Mouse (Mus musculus) adrenal gland, postnatal 4 days (tissue): ENCODE measurements around the gene Ccdc117. TPM values are rescaled to one million over a fixed set of nuclear protein-coding genes. Genes with fewer than 3 reads are reported as not detected.

Source experiments
- DNase-seq, 2 experiments: peaks; one replicate each; pipeline ENCODE4 v3.0.0; 2021 to 2022; ENCODE audit warnings: low spot score in 2 of 2, mixed read lengths in 2 of 2
- total RNA-seq, 2 experiments: library from RNA; stranded (reverse); gene quantifications; 2 replicates each; pipeline ENCODE4 v1.2.3; 2021

The Ccdc117 gene
- total RNA-seq, 2 experiments from 2014 or later: 24.2 to 25.0 TPM

DNA sequence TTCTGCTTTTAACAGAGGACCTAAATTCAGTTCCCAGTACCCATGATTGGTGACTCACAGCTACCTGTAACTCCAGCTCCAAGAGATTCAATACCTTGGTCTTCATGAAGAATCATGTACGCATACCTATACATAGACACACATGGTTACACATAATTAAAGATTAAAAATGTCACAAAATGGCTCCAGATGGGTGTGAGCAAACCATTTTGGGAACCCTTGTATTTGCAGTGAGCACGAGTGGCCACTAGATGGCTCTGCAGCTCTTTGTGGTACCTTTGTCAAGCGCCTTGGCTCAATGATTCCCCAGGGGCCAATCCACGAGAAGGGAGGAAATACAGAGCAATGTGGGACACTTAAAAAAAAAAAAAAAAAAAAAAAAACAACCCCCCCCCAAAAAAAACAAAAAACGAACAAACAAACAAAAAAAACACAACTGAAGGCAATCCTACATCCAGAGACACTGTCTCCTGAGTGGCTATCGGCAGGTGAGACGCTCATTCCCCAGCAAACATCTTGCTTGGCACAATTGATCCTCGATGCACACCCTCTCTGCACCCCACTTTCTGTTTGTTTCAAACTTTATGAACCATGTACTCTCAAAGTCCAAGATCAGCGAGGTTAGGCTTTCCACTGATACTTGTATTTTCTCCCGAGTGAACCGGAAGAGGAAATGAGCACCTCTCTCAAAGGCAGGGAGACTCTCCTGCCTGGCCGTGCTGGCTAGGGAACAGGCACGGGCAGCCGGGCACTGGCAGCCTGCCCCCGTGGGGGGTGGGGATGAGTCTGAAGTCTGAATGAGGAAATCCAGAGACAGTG, 56.6 kb downstream of the Ccdc117 start:
- peak; percentile 47 to 68 for DNase-seq

DNA sequence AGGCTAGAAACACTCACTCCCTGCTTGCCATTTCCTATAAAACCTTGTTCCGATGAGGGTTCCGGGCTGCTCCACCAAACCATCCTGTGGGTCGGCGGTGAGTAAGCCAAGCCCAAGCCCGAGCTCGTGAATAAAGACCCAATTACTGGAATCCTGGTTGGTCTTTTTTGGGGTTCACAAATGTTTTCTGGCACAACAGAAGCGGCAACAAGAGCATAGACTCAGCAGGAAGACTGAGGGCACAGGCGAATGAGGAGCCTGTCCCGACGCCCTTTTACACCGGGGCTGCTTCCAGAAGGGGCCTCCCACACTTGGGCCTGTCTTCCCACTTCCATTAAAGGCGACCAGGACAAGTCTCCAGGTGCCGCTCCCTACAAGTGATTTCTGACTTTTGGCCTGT, 59.4 kb downstream of the Ccdc117 start:
- no peak for DNase-seq

Other genes with a start within 250 kb of the Ccdc117 start
- gene Znrf3, start 97.3 kb downstream of the Ccdc117 start, total RNA-seq: 10 to 100 TPM; 44.3 to 44.6 TPM
- 100 to 1,000 TPM; 129 to 137 TPM for gene Xbp1, start 21.5 kb downstream of the Ccdc117 start, total RNA-seq
- not detected for gene Ankrd36, start 27.5 kb upstream of the Ccdc117 start, total RNA-seq
- 100 to 1,000 TPM; 118 to 121 TPM for gene Mrps24, start 173.5 kb upstream of the Ccdc117 start, total RNA-seq
- 10 to 100 TPM; 50.6 to 56.8 TPM for gene Urgcp, start 220.2 kb upstream of the Ccdc117 start, total RNA-seq
- gene Dbnl, start 246.3 kb upstream of the Ccdc117 start, total RNA-seq: 10 to 100 TPM; 64.8 to 72.0 TPM